Comparison of ENCODE assay signal across 18 mouse cellular contexts in the genomic region with DNA sequence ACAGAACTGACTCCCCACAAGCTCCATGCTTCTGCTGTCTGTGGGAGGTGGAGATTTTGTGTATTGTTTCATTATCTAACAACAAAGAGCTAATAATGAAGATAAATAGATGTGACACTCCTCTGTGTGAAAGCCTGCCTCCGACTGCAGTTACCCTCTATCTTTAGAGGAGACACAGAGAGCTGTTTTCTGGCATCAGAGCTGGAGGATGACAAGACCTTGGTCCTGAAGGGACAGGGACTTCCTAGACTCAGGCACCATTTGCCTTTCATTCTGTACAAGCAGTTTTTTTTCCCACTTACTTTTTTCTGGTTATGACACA. TPM values are rescaled to one million over a fixed set of nuclear protein-coding genes. Genes with fewer than 3 reads are reported as not detected.
A peak's percentile ranks its signal among the peaks of the same experiment; 100 is the strongest.
DNase-seq lines count a peak whose midpoint lies in the region; ATAC-seq and TF ChIP-seq lines count a peak whose summit lies in the region.
"Had no signal": no experiment of that assay in that cellular context is flagged by ENCODE, and none has a peak within 500 bp of the region (broad histone marks: within the 10 kb centered on the region; RNA-seq: fewer than 3 reads in every experiment).

No protein-coding gene starts in this region.

- 0 out of 2 replicates have a peak, but pooled peaks have one; percentile 10 for ATAC-seq in forebrain, postnatal 0 days
- peak; percentile 48; the same call in 1 of the 2 replicates for ATAC-seq in hindbrain, embryonic 13.5 days (ENCODE audit: low FRiP score)
- ATAC-seq in neural tube, embryonic 14.5 days (ENCODE audit: low read depth) = peak; percentile 51; the same call in 1 of the 2 replicates
- ATAC-seq: intestine, embryonic 15.5 days had no signal

- no peak overlapping the region for H3K4me2 ChIP-seq in forebrain, postnatal 0 days (ENCODE audit: low read depth)
- H3K4me2 ChIP-seq in hindbrain, embryonic 13.5 days = no peak overlapping the region
- no peak overlapping the region for H3K4me2 ChIP-seq in neural tube, embryonic 14.5 days (ENCODE audit: low read depth, low read length)
- H3K4me2 ChIP-seq: embryonic facial prominence, embryonic 12.5 days; heart, embryonic 11.5 days; intestine, embryonic 15.5 days; limb, embryonic 15.5 days had no signal

- peak overlapping the region; percentile 19; the same call in 1 of the 2 replicates for H3K27ac ChIP-seq in left cerebral cortex, adult 2 months
- H3K27ac ChIP-seq in forebrain, postnatal 0 days (ENCODE audit: low read depth, low read length) = no peak overlapping the region
- peak overlapping the region; percentile 82; the same call in 1 of the 2 replicates for H3K27ac ChIP-seq in hindbrain, embryonic 13.5 days
- H3K27ac ChIP-seq in neural tube, embryonic 14.5 days (ENCODE audit: low read depth, low read length) = peak overlapping the region; percentile 35; the same call in 1 of the 2 replicates
- H3K27ac ChIP-seq: embryonic facial prominence, embryonic 12.5 days; intestine, embryonic 15.5 days; kidney, postnatal 0 days; limb, embryonic 15.5 days had no signal

- no peak for TF ChIP-seq CTCF in left cerebral cortex, adult 2 months (IDR thresholded peaks at IDR 0.05)
- TF ChIP-seq CTCF in forebrain, postnatal 0 days (IDR thresholded peaks at IDR 0.05; ENCODE audit: low read depth) = no peak

- intact Hi-C loops in left cerebral cortex, adult 2 months (cut with DNase I) = no loop called here
- intact Hi-C loops in left cerebral cortex, postnatal 4 days (cut with DNase I) = no loop called here
- intact Hi-C loops in gastrocnemius, postnatal 36 days (cut with DNase I) = no loop called here
- intact Hi-C loops in left cerebral cortex, postnatal 25 days (cut with DNase I) = no loop called here

- no peak for DNase-seq in left cerebral cortex, adult 2 months (ENCODE audit: extremely low spot score in 1 of 2, low spot score in 2 of 2)
- DNase-seq in left cerebral cortex, postnatal 4 days = no peak
- no peak for DNase-seq in forebrain, postnatal 0 days
- DNase-seq in gastrocnemius, postnatal 36 days = no peak
- DNase-seq in left cerebral cortex, postnatal 25 days (ENCODE audit: low spot score in 2 of 2) = no peak
- DNase-seq in cerebellum, adult 9-10 months = no peak
- DNase-seq: heart, postnatal 14 days; layer of hippocampus, adult 9-11 months; lung, postnatal 10 days; thymus, adult 18-20 months had no signal

- H3K9me3 ChIP-seq in forebrain, postnatal 0 days (ENCODE audit: low read length) = no peaks in the 10 kb centered on the region
- H3K9me3 ChIP-seq in hindbrain, embryonic 13.5 days = no peaks in the 10 kb centered on the region
- no peaks in the 10 kb centered on the region for H3K9me3 ChIP-seq in neural tube, embryonic 14.5 days (ENCODE audit: control insufficient read depth, low read length)
- H3K9me3 ChIP-seq: embryonic facial prominence, embryonic 12.5 days; intestine, embryonic 15.5 days; limb, embryonic 15.5 days had no signal

- H3K27me3 ChIP-seq in forebrain, postnatal 0 days (ENCODE audit: insufficient read depth, low read length) = no peaks in the 10 kb centered on the region
- H3K27me3 ChIP-seq in hindbrain, embryonic 13.5 days = no peaks in the 10 kb centered on the region
- H3K27me3 ChIP-seq in neural tube, embryonic 14.5 days (ENCODE audit: control insufficient read depth, insufficient read depth, low read length) = no peaks in the 10 kb centered on the region
- H3K27me3 ChIP-seq: embryonic facial prominence, embryonic 12.5 days; intestine, embryonic 15.5 days; limb, embryonic 15.5 days had no signal

- no peak overlapping the region for H3K9ac ChIP-seq in forebrain, postnatal 0 days
- H3K9ac ChIP-seq in hindbrain, embryonic 13.5 days = no peak overlapping the region
- H3K9ac ChIP-seq in neural tube, embryonic 14.5 days (replicated peaks; ENCODE audit: low read depth, low read length) = no peak overlapping the region
- H3K9ac ChIP-seq: embryonic facial prominence, embryonic 12.5 days; intestine, embryonic 15.5 days; limb, embryonic 15.5 days had no signal

- H3K36me3 ChIP-seq in forebrain, postnatal 0 days (ENCODE audit: insufficient read depth) = peaks cover 6% of the 10 kb centered on the region
- peaks cover 8% of the 10 kb centered on the region for H3K36me3 ChIP-seq in hindbrain, embryonic 13.5 days
- no peaks in the 10 kb centered on the region for H3K36me3 ChIP-seq in neural tube, embryonic 14.5 days (ENCODE audit: control insufficient read depth, insufficient read depth, low read length)
- H3K36me3 ChIP-seq: embryonic facial prominence, embryonic 12.5 days; intestine, embryonic 15.5 days; limb, embryonic 15.5 days had no signal

- 10% methylated on average over 1 of the region's 1 CpGs for WGBS in forebrain, postnatal 0 days
- 7% methylated on average over 1 of the region's 1 CpGs for WGBS in hindbrain, embryonic 13.5 days
- WGBS in neural tube, embryonic 14.5 days = 12% methylated on average over 1 of the region's 1 CpGs

- no peaks in the 10 kb centered on the region for H3K4me1 ChIP-seq in forebrain, postnatal 0 days (ENCODE audit: insufficient read depth)
- H3K4me1 ChIP-seq in hindbrain, embryonic 13.5 days (replicated peaks) = peaks cover 28% of the 10 kb centered on the region
- H3K4me1 ChIP-seq in neural tube, embryonic 14.5 days (ENCODE audit: control insufficient read depth, insufficient read depth, low read length) = no peaks in the 10 kb centered on the region; the same call in 1 of the 2 replicates
- H3K4me1 ChIP-seq: embryonic facial prominence, embryonic 12.5 days; intestine, embryonic 15.5 days; limb, embryonic 15.5 days had no signal

- no peak overlapping the region for H3K4me3 ChIP-seq in left cerebral cortex, adult 2 months
- H3K4me3 ChIP-seq in forebrain, postnatal 0 days (ENCODE audit: low read depth, low read length) = no peak overlapping the region
- no peak overlapping the region for H3K4me3 ChIP-seq in hindbrain, embryonic 13.5 days
- H3K4me3 ChIP-seq in neural tube, embryonic 14.5 days (ENCODE audit: low read depth, low read length) = no peak overlapping the region
- H3K4me3 ChIP-seq: embryonic facial prominence, embryonic 12.5 days; intestine, embryonic 15.5 days; limb, embryonic 15.5 days had no signal

RNA-seq across cellular contexts. Expression of gene Apba2, which starts 20.9 kb away (rescaled TPM):
- 100 to 1,000 TPM; 261 to 283 TPM for total RNA-seq in left cerebral cortex, adult 2 months (2021)
- 100 to 1,000 TPM; 204 to 211 TPM for total RNA-seq in left cerebral cortex, postnatal 4 days (2021)
- total RNA-seq in forebrain, postnatal 0 days (2014; rRNA removed) = 332 and 333 TPM in 2 replicates
- polyA plus RNA-seq in forebrain, postnatal 0 days (2015; fragmentation: Nextera tagmentation; extraction: Ambion mirVana) = 164 and 227 TPM in 2 replicates
- polyA plus RNA-seq in hindbrain, embryonic 13.5 days (2015; fragmentation: Nextera tagmentation; extraction: Ambion mirVana) = 152 and 154 TPM in 2 replicates
- polyA plus RNA-seq in neural tube, embryonic 14.5 days (2014; fragmentation: Nextera tagmentation; extraction: Ambion mirVana) = 166 and 171 TPM in 2 replicates
- under 1 TPM in 1 of 2 experiments, not detected in 1; 0.15 TPM for total RNA-seq in gastrocnemius, postnatal 36 days (2021)
- 100 to 1,000 TPM; 246 to 248 TPM for total RNA-seq in left cerebral cortex, postnatal 25 days (2021)
- total RNA-seq: megakaryocyte-erythroid progenitor cell, adult 5-6 weeks had no signal

Comparison
In these comparisons a context has a peak if more than half of its experiments do, and no peak if none do; other contexts are left out.
1. RNA of gene Apba2, which starts 20.9 kb away (total RNA-seq): 332 to 333 TPM in forebrain, postnatal 0 days, 261 to 283 TPM in left cerebral cortex, adult 2 months, 246 to 248 TPM in left cerebral cortex, postnatal 25 days and 204 to 211 TPM in left cerebral cortex, postnatal 4 days; 0.15 TPM in gastrocnemius, postnatal 36 days; every median in the first group is over 100 times any median in the second.
2. Peak in every context shown above with its lines, with median percentiles within 50 percentile points of each other: ATAC-seq.